Mouse (Mus musculus) stomach, postnatal 0 days (tissue): ENCODE results near the gene Ywhag. TPM values are rescaled to one million over a fixed set of nuclear protein-coding genes. Genes with fewer than 3 reads are reported as not detected.
A peak's percentile ranks its signal among the peaks of the same experiment; 100 is the strongest.

Experiments
- ATAC-seq: fragments of 200-750 bp; cut with Nextera tagmentation; 2 replicates; pipeline ENCODE4 v1.8.0; 2017; ENCODE audit not compliant: low FRiP score, low TSS enrichment
- DNase-seq: peaks from one replicate; pipeline ENCODE4 v3.0.0-alpha.2; 2016; ENCODE audit warnings: low spot score
- H3K27ac ChIP-seq: fragments of 300-500 bp; sonication (generic); replicated peaks from 2 replicates; pipeline ENCODE4 v1.5.1; 2014; ENCODE audit warnings: mild to moderate bottlenecking, control low read depth
- H3K27me3 ChIP-seq: fragments of 300-500 bp; sonication (generic); 2 replicates; pipeline ENCODE4 v1.6.1; 2014; ENCODE audit warnings: low read length; ENCODE audit not compliant: control insufficient read depth, insufficient read depth
- H3K36me3 ChIP-seq: fragments of 300-500 bp; sonication (generic); 2 replicates; pipeline ENCODE4 v1.6.1; 2014; ENCODE audit warnings: low read length, mixed read lengths; ENCODE audit not compliant: control insufficient read depth, insufficient read depth
- H3K4me1 ChIP-seq: fragments of 300-500 bp; sonication (generic); replicated peaks from 2 replicates; pipeline ENCODE4 v1.6.1; 2014; ENCODE audit warnings: antibody characterized with exemption; ENCODE audit not compliant: control insufficient read depth, insufficient read depth
- H3K4me2 ChIP-seq: fragments of 300-500 bp; sonication (generic); replicated peaks from 2 replicates; pipeline ENCODE4 v1.6.1; 2014; ENCODE audit warnings: low read depth, mild to moderate bottlenecking, control low read depth, moderate library complexity
- H3K4me3 ChIP-seq: fragments of 300-500 bp; sonication (generic); 2 replicates; pipeline ENCODE4 v1.5.1; 2014; ENCODE audit warnings: low read depth, low read length, control low read depth
- H3K9ac ChIP-seq: fragments of 300-500 bp; sonication (generic); 2 replicates; pipeline ENCODE4 v1.6.1; 2014; ENCODE audit warnings: mild to moderate bottlenecking, low read length, control low read depth, mixed read lengths
- H3K9me3 ChIP-seq: fragments of 300-500 bp; sonication (generic); 2 replicates; pipeline ENCODE4 v1.6.1; 2016; ENCODE audit warnings: low read length; ENCODE audit not compliant: control insufficient read depth
- CTCF ChIP-seq: IDR thresholded peaks from 2 replicates; pipeline ENCODE4 v1.5.1; 2016; ENCODE audit warnings: antibody characterized with exemption, low read depth, mild to moderate bottlenecking, moderate library complexity
- EP300 ChIP-seq: optimal IDR thresholded peaks from 2 replicates; pipeline ENCODE3; 2016; ENCODE audit warnings: antibody characterized with exemption
- WGBS: fragments of 180-500 bp; shearing (Covaris S2); extraction: QIAGEN DNeasy Blood & Tissue Kit; methylation state at CpG from one replicate; pipeline ENCODE4 v1.1.7; 2014; 5-methylcytosine and 5-hydroxymethylcytosine counted together
- polyA plus RNA-seq: library from polyadenylated mRNA; unstranded; fragments of >200 nt; fragmentation: Nextera tagmentation; extraction: Ambion mirVana; gene quantifications from 2 replicates; pipeline ENCODE4 v1.2.1, GENCODE M21; 2015

Ywhag gene
- polyA plus RNA-seq, 1 experiment from 2014 or later, result 89.2 TPM

DNA sequence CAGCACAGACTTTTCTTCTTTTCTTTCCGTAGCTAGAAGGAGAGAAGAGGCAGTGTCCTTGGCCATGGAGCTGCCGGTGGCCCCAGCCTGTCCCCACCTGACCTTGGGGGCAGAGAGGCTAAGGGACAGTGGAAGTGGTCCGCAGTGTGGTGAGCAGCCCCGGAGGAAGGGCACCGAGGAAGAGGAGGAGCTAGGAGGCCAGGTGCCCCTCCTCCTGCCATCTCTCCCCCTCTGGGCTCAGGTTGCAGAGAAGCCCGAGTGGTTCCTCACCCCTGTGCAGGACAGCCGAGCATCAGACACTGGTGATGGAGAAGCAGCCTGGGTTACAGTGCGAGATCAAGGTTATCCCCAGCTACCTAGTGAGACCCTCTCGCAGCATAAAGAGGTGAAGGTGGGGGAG is 39.9 kb upstream of the Ywhag start, which contains the start of gene Ssc4d:
TSS of gene Ssc4d (minus strand) at position 167 of the 400 bp plus-strand sequence.
- no peak for TF ChIP-seq CTCF
- TF ChIP-seq EP300, result no peak
- no peak within 1 kb of the TSS for H3K27ac ChIP-seq
- no peak within 1 kb of the TSS for H3K4me2 ChIP-seq
- H3K4me1 ChIP-seq, result no peaks in the 10 kb centered on the region
- H3K9me3 ChIP-seq, result no peaks in the 10 kb centered on the region
- 12% methylated on average over 9 of the region's 9 CpGs for WGBS
- H3K4me3 ChIP-seq, result no peak within 1 kb of the TSS
- ATAC-seq (no peak), DNase-seq (no peak)
- H3K27me3 ChIP-seq, result no peaks in the 10 kb centered on the region; the same call in 1 of the 2 replicates
- H3K36me3 ChIP-seq, result no peaks in the 10 kb centered on the region
- H3K9ac ChIP-seq, result no peak within 1 kb of the TSS

DNA sequence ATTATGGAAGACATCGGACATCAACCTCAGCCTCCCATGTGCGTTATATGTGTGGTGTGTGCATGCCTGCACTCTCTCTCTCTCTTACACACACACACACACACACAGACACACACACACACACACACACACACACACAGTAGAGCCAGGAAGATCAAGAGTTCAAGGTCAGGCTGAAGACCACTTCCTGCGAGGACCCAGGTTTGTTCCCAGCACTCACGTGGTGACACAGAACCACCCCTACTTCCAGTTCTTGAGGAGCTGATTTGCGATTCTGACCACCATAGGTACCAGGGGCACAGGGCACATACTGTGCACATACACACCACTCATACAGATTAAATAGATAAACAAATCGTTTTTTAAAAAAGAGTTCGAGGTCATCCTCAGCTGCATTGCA is 37.5 kb upstream of the Ywhag start:
- Histone ChIP-seq H3K4me2 (no peak overlapping the region), H3K27ac (no peak overlapping the region), H3K9ac (no peak overlapping the region), H3K36me3 (no peaks in the 10 kb centered on the region), H3K4me3 (no peak overlapping the region), H3K9me3 (no peaks in the 10 kb centered on the region), H3K4me1 (no peaks in the 10 kb centered on the region), H3K27me3 (no peaks in the 10 kb centered on the region; the same call in 1 of the 2 replicates)
- TF ChIP-seq CTCF (no peak), EP300 (no peak)
- WGBS, result 81% methylated on average over 7 of the region's 7 CpGs
- ATAC-seq (no peak), DNase-seq (no peak)

DNA sequence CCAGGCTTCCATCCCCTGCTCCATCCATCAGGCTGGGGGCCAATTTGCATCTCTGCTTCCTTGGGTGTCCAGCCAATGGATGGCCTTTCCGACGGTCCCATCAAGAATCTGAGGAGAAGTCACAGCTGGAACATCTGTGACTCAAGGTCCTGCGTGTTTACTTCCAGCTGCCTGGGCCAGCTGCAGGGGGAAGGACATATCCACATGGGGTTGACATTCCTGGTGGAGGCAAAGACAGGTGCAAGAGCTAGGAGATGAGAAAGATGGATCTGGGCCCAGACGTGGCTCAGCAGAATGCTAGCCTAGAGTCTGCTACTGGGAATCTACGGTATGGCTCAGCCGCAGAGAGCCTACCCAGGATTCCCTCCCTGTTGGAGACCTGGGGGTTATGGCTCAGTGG is 35.8 kb upstream of the Ywhag start:
- no peaks in the 10 kb centered on the region for H3K4me1 ChIP-seq
- WGBS, result 60% methylated on average over 6 of the region's 6 CpGs
- no peak for ATAC-seq

DNA sequence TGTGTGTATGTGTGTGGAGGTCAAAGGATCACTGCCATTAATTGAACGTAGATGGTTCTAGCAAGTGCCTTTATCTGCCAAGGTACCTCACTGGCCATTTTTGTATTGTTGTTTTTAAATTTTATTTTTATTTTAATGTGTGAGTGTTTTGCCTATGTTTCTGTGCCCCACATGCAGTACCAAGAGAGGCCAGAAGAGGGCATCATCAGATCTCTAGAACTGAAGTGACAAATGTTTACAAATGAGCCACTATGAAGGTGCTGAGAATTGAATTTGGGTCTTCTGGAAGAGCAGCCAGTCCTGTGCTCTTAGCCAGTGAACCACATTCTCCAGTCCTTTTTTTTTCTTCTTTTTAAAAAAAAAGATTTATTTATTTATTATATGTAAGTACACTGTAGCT is 34.4 kb upstream of the Ywhag start:
- Histone ChIP-seq H3K27ac (no peak overlapping the region), H3K4me2 (no peak overlapping the region), H3K9ac (no peak overlapping the region), H3K4me3 (no peak overlapping the region), H3K27me3 (no peaks in the 10 kb centered on the region), H3K36me3 (no peaks in the 10 kb centered on the region), H3K9me3 (no peaks in the 10 kb centered on the region), H3K4me1 (no peaks in the 10 kb centered on the region)
- TF ChIP-seq EP300, result no peak
- peak; percentile 73 for TF ChIP-seq CTCF
- ATAC-seq (no peak), DNase-seq (no peak)
- 51% methylated on average over 1 of the region's 1 CpGs for WGBS

More for the DNA sequence above, 35.8 kb upstream of the Ywhag start:
- Histone ChIP-seq H3K4me3 (no peak overlapping the region), H3K27ac (no peak overlapping the region), H3K36me3 (no peaks in the 10 kb centered on the region), H3K9me3 (no peaks in the 10 kb centered on the region), H3K9ac (no peak overlapping the region), H3K4me2 (no peak overlapping the region), H3K27me3 (no peaks in the 10 kb centered on the region; the same call in 1 of the 2 replicates)
- TF ChIP-seq EP300 (no peak), CTCF (no peak)
- DNase-seq, result no peak

DNA sequence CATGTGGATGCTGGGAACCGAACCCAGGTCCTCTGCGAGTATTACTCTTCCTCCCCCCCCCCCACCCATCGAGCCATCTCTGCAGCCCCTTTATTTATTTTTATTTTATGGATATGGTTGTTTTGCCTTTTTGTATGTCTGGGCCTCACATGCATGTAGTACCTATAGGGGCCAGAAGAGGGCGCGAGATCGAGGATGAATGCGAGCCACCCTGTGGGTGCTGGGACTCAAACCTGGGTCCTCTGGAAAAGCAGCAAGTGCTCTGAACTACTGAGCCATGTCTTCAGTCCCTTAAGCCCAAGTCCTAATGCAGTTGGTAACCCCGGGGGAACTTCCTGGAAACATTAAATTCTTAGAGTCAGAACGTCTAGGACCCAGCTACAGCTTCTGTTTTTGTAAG is 32.5 kb upstream of the Ywhag start:
- TF ChIP-seq EP300 (no peak), CTCF (peak; percentile 57)
- Histone ChIP-seq H3K9me3 (no peaks in the 10 kb centered on the region), H3K4me3 (no peak overlapping the region), H3K4me2 (no peak overlapping the region), H3K27ac (no peak overlapping the region), H3K36me3 (no peaks in the 10 kb centered on the region), H3K9ac (no peak overlapping the region), H3K27me3 (no peaks in the 10 kb centered on the region), H3K4me1 (no peaks in the 10 kb centered on the region)
- DNase-seq (no peak), ATAC-seq (no peak)
- WGBS, result 69% methylated on average over 9 of the region's 9 CpGs

DNA sequence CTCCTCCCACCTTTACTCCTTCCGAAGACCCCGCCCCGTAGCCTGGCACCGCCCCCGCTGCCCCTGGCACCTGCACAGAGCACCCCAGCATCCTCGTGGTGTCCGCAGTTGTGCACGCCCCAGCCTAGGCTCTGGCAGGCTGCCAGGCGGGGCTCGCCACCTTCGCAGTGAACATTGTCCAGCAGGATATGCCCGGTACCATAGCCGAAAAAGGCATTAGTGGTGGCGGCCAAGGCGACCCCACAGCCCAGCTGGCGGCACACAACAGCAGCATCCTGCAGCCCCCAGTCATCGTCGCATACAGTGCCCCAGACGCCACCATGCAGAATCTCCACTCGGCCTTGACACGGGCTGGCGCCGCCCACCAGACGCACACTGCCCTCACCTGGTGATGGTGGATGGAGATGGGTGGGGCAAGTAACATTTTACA is 31.1 kb upstream of the Ywhag start:
- Histone ChIP-seq H3K9ac (no peak overlapping the region), H3K36me3 (no peaks in the 10 kb centered on the region), H3K9me3 (no peaks in the 10 kb centered on the region), H3K4me3 (peak overlapping the region; percentile 17; the same call in 1 of the 2 replicates), H3K4me1 (no peaks in the 10 kb centered on the region), H3K4me2 (peak overlapping the region; percentile 47), H3K27ac (0 out of 2 replicates have a peak overlapping the region, but pooled peaks have one; percentile 24), H3K27me3 (no peaks in the 10 kb centered on the region)
- TF ChIP-seq EP300, result no peak
- peak; percentile 69 for TF ChIP-seq CTCF
- ATAC-seq, result no peak
- WGBS, result 9% methylated on average over 24 of the region's 24 CpGs
- DNase-seq, result peak; percentile 84
